Mouse (Mus musculus) monocyte, adult 5-6 weeks (primary cell): ENCODE measurements around the gene 4930519P11Rik. TPM values are rescaled to one million over a fixed set of nuclear protein-coding genes. Genes with fewer than 3 reads are reported as not detected.

ENCODE experiments used
- ATAC-seq: fragments of 153-309, 156-312 bp; replicated peaks from 2 replicates; pipeline ENCODE4 v1.8.0; 2017; ENCODE audit warnings: mild to moderate bottlenecking; ENCODE audit not compliant: low TSS enrichment, insufficient number of reproducible peaks, severe bottlenecking, poor library complexity, low FRiP score
- total RNA-seq: library from RNA; stranded (forward); fragments of 200-1000, 200-491, 200-594 nt; gene quantifications from 3 replicates; pipeline ENCODE4 v1.2.3, GENCODE M21; 2017

4930519P11Rik gene
- total RNA-seq, 1 experiment from 2014 or later = not detected

GRCm38 (mm10) chr2:154567766-154568165 lies 45.5 kb downstream of the 4930519P11Rik start:
- no peak for ATAC-seq

DNA sequence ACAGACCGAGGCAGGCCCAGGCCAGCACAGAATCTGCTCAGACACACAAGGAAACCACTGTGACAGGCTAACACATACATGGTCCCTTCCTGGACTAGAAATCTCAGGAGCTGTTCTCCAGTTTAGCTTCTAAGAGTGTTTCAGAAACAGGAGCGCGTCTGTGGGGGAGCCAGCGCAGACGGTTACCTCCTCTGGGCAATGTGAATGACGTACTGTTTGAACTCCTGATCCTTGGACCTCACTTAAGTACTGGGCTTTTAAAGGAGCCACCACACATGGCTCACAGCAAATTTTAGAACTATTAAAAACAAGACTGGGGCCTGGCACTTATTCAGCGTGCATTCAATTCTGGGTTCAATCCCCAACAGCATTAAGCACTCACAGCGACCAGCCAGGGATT lies 46.6 kb downstream of the 4930519P11Rik start:
- ATAC-seq = no peak

GRCm38 (mm10) chr2:154565562-154565961 lies 47.7 kb downstream of the 4930519P11Rik start:
- ATAC-seq = no peak

GRCm38 (mm10) chr2:154563612-154564170 lies 49.5 kb downstream of the 4930519P11Rik start:
- ATAC-seq = no peak

Other genes starting within 250 kb of the 4930519P11Rik start
- 8.5 to 13.1 TPM (median 9.7 TPM) in 3 replicates for gene Cdk5rap1, start 240.4 kb downstream of the 4930519P11Rik start, total RNA-seq
- 4.8 to 10.8 TPM (median 4.9 TPM) in 3 replicates for gene Snta1, start 205.3 kb downstream of the 4930519P11Rik start, total RNA-seq
- 9.8 to 18.5 TPM (median 11.9 TPM) in 3 replicates for gene Cbfa2t2, start 177.0 kb downstream of the 4930519P11Rik start, total RNA-seq
- 0.78 TPM in 1 of 3 replicates, not detected in the others for gene 1700003F12Rik, start 66.4 kb downstream of the 4930519P11Rik start, total RNA-seq
- gene Actl10, start 61.7 kb downstream of the 4930519P11Rik start, total RNA-seq = not detected in 3 replicates
- 0.68 TPM in 1 of 3 replicates, not detected in the others for gene Necab3, start 54.5 kb downstream of the 4930519P11Rik start, total RNA-seq
- 0.64 to 3.1 TPM (median 1.8 TPM) in 3 replicates for gene E2f1, start 43.5 kb downstream of the 4930519P11Rik start, total RNA-seq
- 7.3 to 10.6 TPM (median 9.6 TPM) in 3 replicates for gene Pxmp4, start 9.7 kb downstream of the 4930519P11Rik start, total RNA-seq
- gene Zfp341, start 140 bp downstream of the 4930519P11Rik start, total RNA-seq = 2.5 to 3.2 TPM (median 2.8 TPM) in 3 replicates
- 201 to 228 TPM (median 225 TPM) in 3 replicates for gene Chmp4b, start 38.3 kb upstream of the 4930519P11Rik start, total RNA-seq
- not detected in 3 replicates for gene Gm14214, start 156.6 kb upstream of the 4930519P11Rik start, total RNA-seq
- gene Raly, start 177.7 kb upstream of the 4930519P11Rik start, total RNA-seq = 165 to 198 TPM (median 196 TPM) in 3 replicates
- gene a, start 178.0 kb upstream of the 4930519P11Rik start, total RNA-seq = not detected in 3 replicates